Mouse (Mus musculus) ES-E14 (cell line): Measurements from ENCODE around the gene Kif26b.

ENCODE experiments used
- CHD2 ChIP-seq: IDR thresholded peaks from 2 replicates; pipeline ENCODE4 v1.6.1; 2014; ENCODE audit warnings: mild to moderate bottlenecking, low read depth, low read length, inconsistent platforms
- HCFC1 ChIP-seq: IDR thresholded peaks from 2 replicates; pipeline ENCODE4 v1.6.1; 2012; ENCODE audit warnings: low read length, inconsistent platforms, borderline replicate concordance; ENCODE audit not compliant: insufficient read depth
- MAFK ChIP-seq: IDR thresholded peaks from 2 replicates; pipeline ENCODE4 v1.6.1; 2014; ENCODE audit warnings: mild to moderate bottlenecking, low read depth, low read length, inconsistent platforms; ENCODE audit not compliant: insufficient read depth
- ZC3H11A ChIP-seq: IDR thresholded peaks from 2 replicates; pipeline ENCODE4 v1.6.1; 2012; ENCODE audit warnings: low read depth, mild to moderate bottlenecking, inconsistent platforms, low read length, borderline replicate concordance
- ZNF384 ChIP-seq: IDR thresholded peaks from 2 replicates; pipeline ENCODE4 v1.6.1; 2012; ENCODE audit warnings: low read depth, low read length, inconsistent platforms

DNA sequence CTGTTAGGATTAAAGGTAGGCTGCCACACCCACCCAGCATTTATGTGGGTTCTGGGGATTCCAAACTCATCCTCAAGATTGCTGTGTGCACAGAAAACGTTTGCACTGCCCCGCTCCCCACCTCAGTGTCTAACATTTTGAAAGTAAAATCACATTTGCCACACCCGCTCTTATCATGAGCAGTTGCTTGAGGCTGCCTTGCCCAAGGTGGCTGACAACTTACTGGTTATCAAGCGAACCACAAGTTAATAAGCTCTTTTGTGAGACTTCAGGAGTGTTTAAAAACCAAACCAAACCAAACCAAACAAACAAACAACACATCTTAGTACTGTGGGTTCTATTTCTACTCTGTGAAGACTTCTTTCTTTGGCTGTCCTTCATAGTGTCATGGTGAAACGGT, 101.1 kb downstream of the Kif26b start:
- no peak for TF ChIP-seq ZC3H11A
- no peak for TF ChIP-seq ZNF384
- no peak for TF ChIP-seq CHD2
- TF ChIP-seq HCFC1, result no peak
- TF ChIP-seq MAFK, result no peak
